Mouse (Mus musculus): Measurements from ENCODE around the gene Qser1. TPM values are rescaled to one million over a fixed set of nuclear protein-coding genes. Genes with fewer than 3 reads are reported as not detected.
"Not testable (repeated sequence)": the region's sequence is repeated elsewhere in the genome, so short reads cannot be mapped to it uniquely, and the experiment has no call there.

Gene Qser1
- 7.3 and 8.0 TPM in 2 replicates for polyA plus RNA-seq (2015; fragmentation: Nextera tagmentation; extraction: Ambion mirVana)

DNA sequence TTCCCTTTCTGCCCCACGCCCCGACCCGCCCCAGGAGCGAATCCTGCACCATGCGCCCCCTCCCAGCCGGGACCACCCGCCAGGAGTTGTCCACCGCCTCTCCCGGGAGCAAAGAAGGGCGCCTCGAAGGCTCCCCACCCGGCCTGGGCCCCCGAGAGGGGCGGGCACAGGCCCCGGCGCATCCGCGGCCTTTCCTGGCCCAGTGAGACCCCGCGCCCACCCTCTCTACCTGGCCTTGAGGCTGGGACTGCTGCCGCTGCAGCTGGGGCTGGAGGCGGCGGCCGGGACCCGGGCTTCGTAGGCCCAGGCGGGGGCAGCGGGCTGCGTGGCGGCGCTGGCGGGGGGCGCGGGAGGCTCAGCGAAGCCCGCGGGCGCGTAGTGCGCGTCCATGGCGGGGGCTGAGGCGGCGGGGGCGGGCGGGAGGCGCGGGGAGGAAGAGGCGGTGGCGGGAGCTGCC is at the start of gene Qser1:
Gene Qser1, minus strand, starts transcription at position 390 of the 457 bp plus-strand sequence.
- H3K9me3 ChIP-seq, result no peaks in the 10 kb centered on the region
- H3K4me1 ChIP-seq (replicated peaks), result no peaks in the 10 kb centered on the region
- H3K9ac ChIP-seq, result peak within 1 kb of the TSS; percentile 90
- no peaks in the 10 kb centered on the region for H3K27me3 ChIP-seq (replicated peaks)
- H3K27ac ChIP-seq, result peak within 1 kb of the TSS; percentile 96
- H3K4me3 ChIP-seq (replicated peaks), result peak within 1 kb of the TSS; percentile 82
- WGBS, result under 1% methylated on average over 37 of the region's 50 CpGs
- no peaks in the 10 kb centered on the region for H3K36me3 ChIP-seq
- H3K4me2 ChIP-seq (replicated peaks), result peak within 1 kb of the TSS; percentile 82
- ATAC-seq, result no peak

DNA sequence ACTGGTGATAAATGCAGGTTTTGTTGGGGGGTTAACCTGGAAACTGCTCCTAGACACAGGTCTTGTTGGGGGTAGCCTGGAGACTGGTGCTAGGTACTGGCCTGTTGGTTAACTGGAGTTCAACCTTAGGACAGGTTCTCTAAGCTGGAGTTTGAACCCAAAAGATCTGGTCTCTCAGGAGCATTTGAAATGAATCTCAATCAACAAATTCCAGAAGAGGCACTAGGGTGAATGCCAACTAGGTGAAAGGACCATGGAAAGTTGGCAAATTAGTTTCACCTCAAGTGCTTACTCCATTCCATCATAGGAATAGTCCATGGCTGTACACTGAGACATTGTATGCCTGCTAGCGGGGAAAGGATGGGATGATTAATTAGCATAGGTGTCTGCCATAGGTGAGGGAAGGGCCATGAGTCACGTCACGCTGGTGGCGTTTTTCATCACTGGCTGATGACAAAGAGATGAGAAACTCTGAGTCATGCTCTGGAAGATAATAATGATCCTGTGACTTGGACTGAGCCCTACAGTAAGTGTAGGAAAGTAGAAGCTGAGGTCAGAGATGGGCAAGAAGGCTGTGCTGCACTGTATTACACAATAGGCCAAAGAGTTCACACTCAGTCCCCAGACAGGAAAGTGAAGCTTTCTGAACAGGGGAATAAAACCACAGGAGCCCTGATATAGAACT is 47.8 kb upstream of the Qser1 start:
- no peak overlapping the region for H3K9ac ChIP-seq
- WGBS, result 76% methylated on average over 4 of the region's 4 CpGs
- H3K4me2 ChIP-seq (replicated peaks), result no peak overlapping the region
- no peaks in the 10 kb centered on the region for H3K4me1 ChIP-seq (replicated peaks)
- no peaks in the 10 kb centered on the region for H3K36me3 ChIP-seq
- H3K27ac ChIP-seq, result no peak overlapping the region
- ATAC-seq, result peak; percentile 55; the same call in 1 of the 2 replicates
- H3K9me3 ChIP-seq, result no peaks in the 10 kb centered on the region
- no peak overlapping the region for H3K4me3 ChIP-seq (replicated peaks)
- H3K27me3 ChIP-seq (replicated peaks), result no peaks in the 10 kb centered on the region

DNA sequence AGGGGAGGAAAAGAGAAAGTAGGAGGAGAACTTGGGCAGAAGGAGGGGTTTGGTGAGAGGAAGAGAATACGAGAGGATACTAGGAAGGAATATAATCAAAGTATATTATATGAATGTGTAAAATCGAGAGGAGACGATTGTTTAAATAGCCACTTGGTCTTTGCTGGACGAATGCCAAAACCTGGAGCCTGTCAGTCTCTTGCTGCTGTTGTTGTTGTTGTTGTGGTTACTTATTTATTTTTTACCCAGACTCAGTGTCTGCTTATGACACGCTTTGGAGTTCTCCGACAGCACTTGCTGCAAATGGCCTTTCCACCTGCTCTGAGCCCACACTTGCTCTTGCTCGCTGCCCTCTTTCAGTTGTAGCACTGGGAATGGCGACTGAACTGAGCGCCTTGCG is 43.9 kb upstream of the Qser1 start:
- ATAC-seq, result no peak
- H3K4me1 ChIP-seq (replicated peaks), result 0 out of 2 replicates have a peak, but pooled peaks cover 2% of the 10 kb centered on the region
- no peak overlapping the region for H3K9ac ChIP-seq
- no peak overlapping the region for H3K4me3 ChIP-seq (replicated peaks)
- H3K4me2 ChIP-seq (replicated peaks), result no peak overlapping the region
- no peaks in the 10 kb centered on the region for H3K9me3 ChIP-seq
- WGBS, result 74% methylated on average over 10 of the region's 10 CpGs
- no peak overlapping the region for H3K27ac ChIP-seq
- H3K36me3 ChIP-seq, result no peaks in the 10 kb centered on the region
- H3K27me3 ChIP-seq (replicated peaks), result no peaks in the 10 kb centered on the region

DNA sequence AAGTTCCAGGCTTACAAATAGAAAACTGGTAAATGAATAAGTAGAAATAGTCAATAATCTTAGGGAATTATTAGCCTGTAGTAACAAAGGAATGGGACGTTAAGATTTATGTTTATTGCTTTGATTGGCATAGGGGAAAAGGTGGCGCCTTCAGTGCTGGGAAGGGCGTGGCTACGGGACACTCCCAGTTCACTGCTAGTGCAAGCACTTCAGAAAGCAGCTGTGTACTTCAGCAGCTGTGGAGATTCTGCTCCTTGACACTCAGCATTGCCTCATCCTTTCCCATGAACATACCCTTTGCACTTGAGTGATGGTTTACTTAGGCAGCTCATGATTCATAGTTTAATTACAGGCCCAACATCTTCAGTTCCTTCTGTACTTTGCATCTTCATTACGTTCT is 42.5 kb upstream of the Qser1 start:
- Histone ChIP-seq H3K4me3 (replicated peaks) (no peak overlapping the region), H3K4me1 (replicated peaks) (0 out of 2 replicates have a peak, but pooled peaks cover 2% of the 10 kb centered on the region), H3K9ac (no peak overlapping the region), H3K27me3 (replicated peaks) (no peaks in the 10 kb centered on the region), H3K36me3 (no peaks in the 10 kb centered on the region), H3K9me3 (no peaks in the 10 kb centered on the region), H3K27ac (no peak overlapping the region), H3K4me2 (replicated peaks) (no peak overlapping the region)
- 38% methylated on average over 5 of the region's 5 CpGs for WGBS
- peak; percentile 98 for ATAC-seq

DNA sequence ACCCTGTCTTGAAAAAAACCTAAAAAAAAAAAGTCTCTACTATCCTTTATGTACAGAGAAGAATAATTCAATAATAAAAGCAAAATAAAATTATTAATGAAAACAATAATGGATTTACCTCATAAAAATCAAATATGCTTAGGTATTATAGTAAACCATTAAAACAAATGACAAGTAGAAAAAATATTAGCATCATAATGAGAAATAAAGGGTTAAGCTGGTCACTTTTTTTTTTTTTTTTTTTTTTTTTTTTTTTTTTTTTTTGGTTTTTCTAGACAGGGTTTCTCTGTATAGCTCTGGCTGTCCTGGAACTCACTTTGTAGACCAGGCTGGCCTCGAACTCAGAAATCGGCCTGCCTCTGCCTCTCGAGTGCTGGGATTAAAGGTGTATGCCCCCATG is 41.5 kb upstream of the Qser1 start:
- H3K4me1 ChIP-seq (replicated peaks); ATAC-seq; H3K9ac ChIP-seq; H3K9me3 ChIP-seq; H3K4me2 ChIP-seq (replicated peaks); H3K27me3 ChIP-seq (replicated peaks); H3K4me3 ChIP-seq (replicated peaks); H3K36me3 ChIP-seq; H3K27ac ChIP-seq: not testable (repeated sequence)
- WGBS, result 81% methylated on average over 3 of the region's 3 CpGs

DNA sequence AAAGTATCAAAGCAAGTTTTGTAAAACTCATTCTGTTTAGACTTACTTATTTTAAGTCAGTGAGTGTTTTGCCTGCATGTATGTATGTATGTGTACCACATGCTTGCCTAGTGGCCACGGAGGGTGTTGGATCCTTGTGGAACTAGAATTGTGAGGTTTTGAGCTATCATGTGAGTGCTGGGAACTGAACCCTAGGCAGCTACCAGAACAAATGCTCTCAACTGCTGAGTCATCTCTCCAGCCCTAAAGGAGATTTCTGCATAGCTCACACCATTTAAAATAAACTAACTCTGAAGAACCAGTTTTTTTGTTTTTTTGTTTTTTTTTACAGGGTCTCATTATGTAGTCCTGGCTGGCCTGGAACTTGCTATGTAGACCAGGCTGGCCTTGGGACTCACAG is 39.7 kb upstream of the Qser1 start:
- no peak for ATAC-seq
- Histone ChIP-seq H3K27ac (no peak overlapping the region), H3K4me1 (replicated peaks) (0 out of 2 replicates have a peak, but pooled peaks cover 2% of the 10 kb centered on the region), H3K9me3 (no peaks in the 10 kb centered on the region), H3K4me3 (replicated peaks) (no peak overlapping the region), H3K27me3 (replicated peaks) (no peaks in the 10 kb centered on the region), H3K36me3 (no peaks in the 10 kb centered on the region), H3K9ac (no peak overlapping the region), H3K4me2 (replicated peaks) (no peak overlapping the region)
- WGBS, result 51% methylated on average over 1 of the region's 1 CpGs

DNA sequence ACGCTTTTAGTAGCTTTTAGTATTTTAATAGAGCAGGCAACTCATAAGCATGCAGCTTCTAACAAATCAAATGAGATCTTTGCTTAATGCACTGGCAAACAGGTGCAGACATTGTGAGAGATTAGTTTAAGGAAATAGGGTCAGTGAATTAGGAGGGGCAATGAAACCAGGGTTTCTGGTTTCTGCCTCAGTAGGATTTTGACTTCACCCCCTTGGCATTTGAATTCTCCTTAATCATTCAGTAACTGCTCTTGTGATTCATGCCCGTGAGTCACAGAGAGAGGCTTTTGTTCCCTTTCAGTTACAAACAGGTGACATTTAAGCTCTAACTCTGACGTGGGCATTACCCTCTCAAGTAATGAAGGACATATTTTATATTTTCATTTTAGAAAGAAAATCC is 39.2 kb upstream of the Qser1 start:
- Histone ChIP-seq H3K4me1 (replicated peaks) (0 out of 2 replicates have a peak, but pooled peaks cover 2% of the 10 kb centered on the region), H3K4me2 (replicated peaks) (no peak overlapping the region), H3K27ac (no peak overlapping the region), H3K9me3 (no peaks in the 10 kb centered on the region), H3K36me3 (no peaks in the 10 kb centered on the region), H3K9ac (no peak overlapping the region), H3K4me3 (replicated peaks) (no peak overlapping the region), H3K27me3 (replicated peaks) (no peaks in the 10 kb centered on the region)
- 48% methylated on average over 3 of the region's 3 CpGs for WGBS
- ATAC-seq, result no peak

DNA sequence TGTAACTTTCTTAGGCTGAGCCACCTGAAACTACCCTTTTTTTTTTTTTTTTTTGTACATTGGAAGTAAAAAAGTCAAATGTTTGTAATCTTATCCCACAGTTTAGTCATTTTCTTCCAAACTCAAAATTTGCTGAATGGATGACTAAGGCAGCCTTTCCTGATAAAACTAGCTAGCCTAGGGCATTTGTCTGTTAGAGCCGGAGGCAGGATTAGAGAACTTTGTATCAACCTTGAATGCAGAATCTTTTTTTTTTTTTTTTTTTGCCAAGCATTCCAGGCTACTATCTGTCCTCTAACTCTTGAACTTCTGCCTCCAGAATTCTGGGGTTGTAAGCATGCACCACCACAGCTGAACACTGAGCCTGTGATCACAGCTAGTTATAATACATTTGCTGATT is 38.3 kb upstream of the Qser1 start:
- no peak overlapping the region for H3K4me3 ChIP-seq (replicated peaks)
- H3K4me2 ChIP-seq (replicated peaks), result no peak overlapping the region
- no peaks in the 10 kb centered on the region for H3K36me3 ChIP-seq
- H3K27ac ChIP-seq, result no peak overlapping the region
- no peak for ATAC-seq
- H3K9ac ChIP-seq, result no peak overlapping the region
- 0 out of 2 replicates have a peak, but pooled peaks cover 2% of the 10 kb centered on the region for H3K4me1 ChIP-seq (replicated peaks)
- H3K9me3 ChIP-seq, result no peaks in the 10 kb centered on the region
- H3K27me3 ChIP-seq (replicated peaks), result no peaks in the 10 kb centered on the region
- WGBS, result 62% methylated on average over 1 of the region's 1 CpGs

DNA sequence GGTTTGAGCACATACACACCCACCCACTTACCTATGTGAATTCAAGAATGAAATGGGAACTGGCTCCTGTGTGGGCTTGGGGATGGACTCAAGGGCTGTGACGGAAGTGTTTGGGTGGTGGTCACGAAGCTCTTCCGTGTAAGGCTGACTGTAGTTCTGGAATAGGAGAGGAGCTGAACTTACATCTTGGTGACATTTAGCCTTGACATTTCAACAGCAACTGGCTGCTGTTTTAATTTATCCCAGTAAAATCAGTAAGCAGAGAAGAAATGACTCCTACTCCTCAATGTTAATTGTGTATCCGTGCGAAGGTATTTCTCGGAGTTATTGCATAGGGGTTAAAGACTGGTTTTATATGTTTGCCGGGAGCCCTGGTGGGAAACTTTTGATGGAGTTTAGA is 36.0 kb upstream of the Qser1 start:
- WGBS, result 90% methylated on average over 7 of the region's 7 CpGs
- H3K9ac ChIP-seq, result no peak overlapping the region
- no peak overlapping the region for H3K4me2 ChIP-seq (replicated peaks)
- no peaks in the 10 kb centered on the region for H3K9me3 ChIP-seq
- no peak overlapping the region for H3K4me3 ChIP-seq (replicated peaks)
- H3K27me3 ChIP-seq (replicated peaks), result no peaks in the 10 kb centered on the region
- 0 out of 2 replicates have a peak, but pooled peaks cover 2% of the 10 kb centered on the region for H3K4me1 ChIP-seq (replicated peaks)
- no peaks in the 10 kb centered on the region for H3K36me3 ChIP-seq
- ATAC-seq, result no peak
- no peak overlapping the region for H3K27ac ChIP-seq

DNA sequence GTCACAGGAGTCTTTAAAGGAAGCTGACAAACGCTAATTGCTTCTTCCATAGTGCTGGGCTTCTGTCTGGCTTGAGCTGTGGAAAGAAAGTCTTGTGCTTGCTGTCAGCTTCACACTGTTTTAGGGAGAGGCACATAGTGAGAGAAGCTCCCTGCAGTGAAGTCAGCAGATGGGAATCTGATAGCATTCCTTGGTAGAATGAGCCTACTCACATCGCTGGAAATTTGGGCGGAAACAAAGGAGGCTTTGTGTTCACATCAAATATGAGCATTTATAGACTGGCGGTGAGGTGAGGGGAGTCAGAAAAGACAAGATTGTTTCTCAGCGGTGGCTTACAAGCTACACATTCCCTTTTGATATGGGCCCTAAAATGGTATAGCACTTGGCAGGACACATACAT is 35.1 kb upstream of the Qser1 start:
- no peak overlapping the region for H3K4me3 ChIP-seq (replicated peaks)
- H3K27me3 ChIP-seq (replicated peaks), result no peaks in the 10 kb centered on the region
- ATAC-seq, result no peak
- no peak overlapping the region for H3K4me2 ChIP-seq (replicated peaks)
- H3K9me3 ChIP-seq, result no peaks in the 10 kb centered on the region
- no peak overlapping the region for H3K9ac ChIP-seq
- H3K36me3 ChIP-seq, result no peaks in the 10 kb centered on the region
- 42% methylated on average over 5 of the region's 5 CpGs for WGBS
- H3K27ac ChIP-seq, result no peak overlapping the region
- 0 out of 2 replicates have a peak, but pooled peaks cover 2% of the 10 kb centered on the region for H3K4me1 ChIP-seq (replicated peaks)

DNA sequence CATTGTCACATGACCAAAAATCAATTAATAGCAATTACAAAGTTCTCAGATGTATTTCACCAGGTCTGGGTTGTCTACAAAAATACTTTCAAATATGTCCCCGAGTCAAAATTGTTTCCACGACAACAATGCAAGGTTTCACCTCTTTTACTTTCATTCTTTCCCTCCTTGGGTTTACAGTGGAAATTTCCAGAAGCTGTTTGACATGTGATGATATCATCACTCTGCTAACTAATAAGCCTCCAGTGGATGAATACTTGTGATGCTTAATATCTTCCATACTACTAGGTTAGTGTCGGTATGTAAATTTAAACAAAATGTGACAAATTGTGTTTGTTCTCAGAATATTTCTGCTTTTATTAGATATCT is 33.4 kb upstream of the Qser1 start:
- 46% methylated on average over 3 of the region's 3 CpGs for WGBS
- peak; percentile 26; the same call in 1 of the 2 replicates for ATAC-seq
- no peaks in the 10 kb centered on the region for H3K36me3 ChIP-seq
- no peaks in the 10 kb centered on the region for H3K27me3 ChIP-seq (replicated peaks)
- no peak overlapping the region for H3K27ac ChIP-seq
- H3K4me1 ChIP-seq (replicated peaks), result 0 out of 2 replicates have a peak, but pooled peaks cover 2% of the 10 kb centered on the region
- peak overlapping the region; percentile 96 for H3K4me2 ChIP-seq (replicated peaks)
- no peak overlapping the region for H3K9ac ChIP-seq
- H3K9me3 ChIP-seq, result no peaks in the 10 kb centered on the region
- H3K4me3 ChIP-seq (replicated peaks), result peak overlapping the region; percentile 55

DNA sequence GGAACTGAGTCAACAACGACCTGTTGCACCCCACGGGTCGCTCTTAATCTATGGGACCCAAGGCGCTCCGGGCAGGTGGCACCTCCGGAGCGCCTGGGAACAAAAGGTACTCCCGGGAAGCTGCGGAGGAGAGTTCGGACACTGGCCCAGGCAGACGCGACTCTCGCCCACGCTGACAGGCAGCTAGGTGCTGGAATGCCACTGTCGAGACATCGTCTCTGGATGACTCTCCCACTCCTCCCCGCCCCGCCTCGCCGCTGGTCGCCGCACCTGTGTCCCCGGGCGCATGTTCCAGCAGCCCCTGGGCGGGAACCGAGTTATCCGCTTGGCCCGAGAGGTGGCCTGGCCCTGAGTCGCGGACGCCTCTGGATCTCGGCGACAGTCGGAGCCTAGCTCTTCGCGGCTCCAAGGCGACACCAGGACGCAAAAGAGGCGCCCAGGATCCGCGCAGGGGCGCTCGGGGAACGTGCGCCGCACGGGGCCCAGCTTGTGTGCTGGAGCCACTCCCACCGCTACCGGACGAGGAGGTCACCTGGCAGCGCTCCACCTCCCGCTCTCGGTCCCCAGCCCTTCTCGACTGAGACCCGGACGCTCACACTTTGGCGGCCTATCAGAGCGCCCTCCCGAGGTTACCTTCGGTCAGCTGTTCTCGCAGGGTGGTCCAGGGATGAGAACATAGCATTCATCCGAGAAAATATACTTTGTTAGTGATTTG is 32.9 kb upstream of the Qser1 start, which contains the start of gene Prrg4:
Gene Prrg4, minus strand, starts transcription at position 601 of the 715 bp plus-strand sequence.
- Histone ChIP-seq H3K27ac (no peak within 1 kb of the TSS), H3K4me3 (replicated peaks) (peak within 1 kb of the TSS; percentile 55), H3K4me2 (replicated peaks) (peak within 1 kb of the TSS; percentile 96), H3K9ac (peak within 1 kb of the TSS; percentile 51), H3K4me1 (replicated peaks) (0 out of 2 replicates have a peak, but pooled peaks cover 2% of the 10 kb centered on the region), H3K36me3 (no peaks in the 10 kb centered on the region), H3K9me3 (no peaks in the 10 kb centered on the region), H3K27me3 (replicated peaks) (no peaks in the 10 kb centered on the region)
- under 1% methylated on average over 62 of the region's 62 CpGs for WGBS
- peak; percentile 93 for ATAC-seq

Data from intestine, embryonic 15.5 days (tissue).